Mouse (Mus musculus) cerebellum, adult 9-11 months (tissue): ENCODE measurements around the gene Rpl23.
A peak's percentile ranks its signal among the peaks of the same experiment; 100 is the strongest.
"Not testable (repeated sequence)": the region's sequence is repeated elsewhere in the genome, so short reads cannot be mapped to it uniquely, and the experiment has no call there.

Experiments
- DNase-seq: peaks from one replicate; pipeline ENCODE4 v3.0.0; 2022

Gene Rpl23

GRCm38 (mm10) chr11:97799146-97799993 is 17.1 kb upstream of the Rpl23 start:
- peak; percentile 94 for DNase-seq

- DNase-seq = peak; percentile 92
These were observed 16.5 kb upstream of the Rpl23 start, which contains the start of gene Lasp1 for GRCm38 (mm10) chr11:97798782-97799145. Lasp1 (plus strand) TSS chr11:97799000.

GRCm38 (mm10) chr11:97798083-97798435 is 15.8 kb upstream of the Rpl23 start:
- DNase-seq = no peak

- peak; percentile 54 for DNase-seq
These were observed 15.3 kb upstream of the Rpl23 start for GRCm38 (mm10) chr11:97797369-97798082.

GRCm38 (mm10) chr11:97796910-97797309 is 14.7 kb upstream of the Rpl23 start:
- DNase-seq = peak; percentile 81

- DNase-seq = peak; percentile 54
These were observed 10.9 kb upstream of the Rpl23 start for GRCm38 (mm10) chr11:97793165-97793564.

GRCm38 (mm10) chr11:97790778-97791438 is 8.7 kb upstream of the Rpl23 start:
- DNase-seq = not testable (repeated sequence)

GRCm38 (mm10) chr11:97789727-97790126 is 7.5 kb upstream of the Rpl23 start:
- DNase-seq = no peak

GRCm38 (mm10) chr11:97787961-97788360 is 5.7 kb upstream of the Rpl23 start:
- DNase-seq = no peak

- no peak for DNase-seq
These were observed 293 bp upstream of the Rpl23 start for GRCm38 (mm10) chr11:97782564-97782895.

- no peak for DNase-seq
These were observed 782 bp downstream of the Rpl23 start for GRCm38 (mm10) chr11:97781478-97781831.

GRCm38 (mm10) chr11:97779968-97780701 is 2.1 kb downstream of the Rpl23 start:
- no peak for DNase-seq

GRCm38 (mm10) chr11:97778918-97779317 is 3.3 kb downstream of the Rpl23 start:
- DNase-seq = no peak

GRCm38 (mm10) chr11:97777129-97777529 is 5.1 kb downstream of the Rpl23 start:
- DNase-seq = no peak

GRCm38 (mm10) chr11:97776497-97777128 is 5.6 kb downstream of the Rpl23 start:
- no peak for DNase-seq

- DNase-seq = no peak
These were observed 6.3 kb downstream of the Rpl23 start, which contains the start of gene 1700001P01Rik for GRCm38 (mm10) chr11:97775808-97776496. 1700001P01Rik (minus strand) TSS chr11:97775918.

GRCm38 (mm10) chr11:97775186-97775585 is 7.1 kb downstream of the Rpl23 start:
- DNase-seq = no peak

GRCm38 (mm10) chr11:97771410-97771809 is 10.8 kb downstream of the Rpl23 start:
- no peak for DNase-seq

- no peak for DNase-seq
These were observed 12.5 kb downstream of the Rpl23 start for GRCm38 (mm10) chr11:97769704-97770103.

- DNase-seq = peak; percentile 95
These were observed 15.9 kb downstream of the Rpl23 start, which contains the start of gene Cwc25 for GRCm38 (mm10) chr11:97766154-97766881. Cwc25 (minus strand) TSS chr11:97766556.

- no peak for DNase-seq
These were observed 20.6 kb downstream of the Rpl23 start for GRCm38 (mm10) chr11:97761638-97762037.
